Comparison of ENCODE assay signal across 12 mouse cellular contexts in genomic region chr9:45501963-45502641, GRCm38 (mm10).
DNase-seq lines count a peak whose midpoint lies in the region; ATAC-seq and TF ChIP-seq lines count a peak whose summit lies in the region.
"Had no signal": no experiment of that assay in that cellular context is flagged by ENCODE, and none has a peak within 500 bp of the region (broad histone marks: within the 10 kb centered on the region; RNA-seq: fewer than 3 reads in every experiment).

No protein-coding gene starts in this region.

- H3K4me3 ChIP-seq in midbrain, embryonic 10.5 days: no peak overlapping the region
- H3K4me3 ChIP-seq in midbrain, postnatal 0 days (ENCODE audit: low read depth, low read length): no peak overlapping the region
- no peak overlapping the region for H3K4me3 ChIP-seq in embryonic facial prominence, embryonic 11.5 days (ENCODE audit: low read depth, low read length)
- H3K4me3 ChIP-seq in lung, embryonic 15.5 days: no peak overlapping the region
- H3K4me3 ChIP-seq in stomach, embryonic 16.5 days (replicated peaks; ENCODE audit: low read length): no peak overlapping the region
- H3K4me3 ChIP-seq: erythroblast, embryonic 14.5 days; liver, embryonic 15.5 days had no signal

- peaks cover 8% of the 10 kb centered on the region for H3K27me3 ChIP-seq in midbrain, embryonic 10.5 days (ENCODE audit: low read depth, poor library complexity, severe bottlenecking)
- H3K27me3 ChIP-seq in midbrain, postnatal 0 days (ENCODE audit: insufficient read depth, low read length): no peaks in the 10 kb centered on the region
- no peaks in the 10 kb centered on the region for H3K27me3 ChIP-seq in embryonic facial prominence, embryonic 11.5 days (ENCODE audit: control insufficient read depth, insufficient read depth, low read length)
- no peaks in the 10 kb centered on the region for H3K27me3 ChIP-seq in lung, embryonic 15.5 days
- no peaks in the 10 kb centered on the region for H3K27me3 ChIP-seq in stomach, embryonic 16.5 days (ENCODE audit: control insufficient read depth, insufficient read depth, low read length)
- H3K27me3 ChIP-seq: liver, embryonic 15.5 days had no signal

- 11% methylated on average over 14 of the region's 14 CpGs for WGBS in midbrain, embryonic 10.5 days
- WGBS in midbrain, postnatal 0 days: 16% methylated on average over 14 of the region's 14 CpGs
- WGBS in embryonic facial prominence, embryonic 11.5 days: 11% methylated on average over 14 of the region's 14 CpGs
- 16% methylated on average over 14 of the region's 14 CpGs for WGBS in lung, embryonic 15.5 days
- WGBS in stomach, embryonic 16.5 days: 26% methylated on average over 14 of the region's 14 CpGs

- no peaks in the 10 kb centered on the region for H3K9me3 ChIP-seq in midbrain, embryonic 10.5 days (replicated peaks)
- H3K9me3 ChIP-seq in midbrain, postnatal 0 days (ENCODE audit: low read length): no peaks in the 10 kb centered on the region
- no peaks in the 10 kb centered on the region for H3K9me3 ChIP-seq in embryonic facial prominence, embryonic 11.5 days (replicated peaks; ENCODE audit: control insufficient read depth, low read length)
- H3K9me3 ChIP-seq in lung, embryonic 15.5 days: no peaks in the 10 kb centered on the region
- no peaks in the 10 kb centered on the region for H3K9me3 ChIP-seq in stomach, embryonic 16.5 days (replicated peaks; ENCODE audit: control insufficient read depth, low read length)
- H3K9me3 ChIP-seq: liver, embryonic 15.5 days had no signal

- H3K4me1 ChIP-seq in midbrain, embryonic 10.5 days: peaks cover 35% of the 10 kb centered on the region
- peaks cover 5% of the 10 kb centered on the region for H3K4me1 ChIP-seq in midbrain, postnatal 0 days (ENCODE audit: insufficient read depth, low read length)
- H3K4me1 ChIP-seq in embryonic facial prominence, embryonic 11.5 days (ENCODE audit: control insufficient read depth, insufficient read depth, low read length): no peaks in the 10 kb centered on the region
- H3K4me1 ChIP-seq in lung, embryonic 15.5 days: peaks cover 33% of the 10 kb centered on the region
- peaks cover 22% of the 10 kb centered on the region for H3K4me1 ChIP-seq in stomach, embryonic 16.5 days (ENCODE audit: control insufficient read depth, insufficient read depth, low read length)

- no peak for TF ChIP-seq CTCF in midbrain, postnatal 0 days (IDR thresholded peaks at IDR 0.05)

- ATAC-seq in midbrain, postnatal 0 days (ENCODE audit: low FRiP score): no peak
- ATAC-seq in embryonic facial prominence, embryonic 11.5 days (replicated peaks; ENCODE audit: insufficient number of reproducible peaks, low FRiP score, low TSS enrichment, low read depth): 0 out of 2 replicates have a peak, but pooled peaks have one; percentile 30
- no peak for ATAC-seq in lung, embryonic 15.5 days (ENCODE audit: borderline replicate concordance, extremely low read depth, low FRiP score, low TSS enrichment)
- no peak for ATAC-seq in stomach, embryonic 16.5 days (ENCODE audit: insufficient read depth, low FRiP score)
- ATAC-seq in megakaryocyte progenitor cell, adult 5-6 weeks (replicated peaks; ENCODE audit: poor library complexity): no peak
- ATAC-seq in activated CD4-positive, CD25-positive, alpha-beta regulatory T cell, adult 4 months: no peak
- ATAC-seq: Patski had no signal

- peak overlapping the region; percentile 55; the same call in 1 of the 2 replicates for H3K27ac ChIP-seq in midbrain, embryonic 10.5 days (replicated peaks)
- H3K27ac ChIP-seq in midbrain, postnatal 0 days (ENCODE audit: low read depth, low read length): no peak overlapping the region
- H3K27ac ChIP-seq in embryonic facial prominence, embryonic 11.5 days (replicated peaks; ENCODE audit: low read depth, low read length): no peak overlapping the region
- H3K27ac ChIP-seq in lung, embryonic 15.5 days: peak overlapping the region; percentile 86
- H3K27ac ChIP-seq in stomach, embryonic 16.5 days (ENCODE audit: low read length): peak overlapping the region; percentile 39
- H3K27ac ChIP-seq: liver, embryonic 15.5 days had no signal

- no peaks in the 10 kb centered on the region for H3K36me3 ChIP-seq in midbrain, embryonic 10.5 days
- no peaks in the 10 kb centered on the region for H3K36me3 ChIP-seq in midbrain, postnatal 0 days (ENCODE audit: insufficient read depth, low read length)
- H3K36me3 ChIP-seq in embryonic facial prominence, embryonic 11.5 days (replicated peaks; ENCODE audit: control insufficient read depth, insufficient read depth, low read depth, low read length): no peaks in the 10 kb centered on the region
- H3K36me3 ChIP-seq in lung, embryonic 15.5 days: no peaks in the 10 kb centered on the region
- H3K36me3 ChIP-seq in stomach, embryonic 16.5 days (ENCODE audit: control insufficient read depth, insufficient read depth, low read length): no peaks in the 10 kb centered on the region
- H3K36me3 ChIP-seq: liver, embryonic 15.5 days had no signal

- DNase-seq in midbrain, embryonic 10.5 days (ENCODE audit: low spot score): peak; percentile 35
- no peak for DNase-seq in midbrain, postnatal 0 days (ENCODE audit: low spot score)
- DNase-seq in embryonic facial prominence, embryonic 11.5 days (ENCODE audit: low spot score): peak; percentile 30
- DNase-seq in right cerebral cortex, postnatal 36 days (ENCODE audit: low spot score in 2 of 2): no peak
- DNase-seq: thymus, postnatal 25 days had no signal

- no peak overlapping the region for H3K9ac ChIP-seq in midbrain, postnatal 0 days (replicated peaks; ENCODE audit: low read length, poor library complexity, severe bottlenecking)
- H3K9ac ChIP-seq in embryonic facial prominence, embryonic 11.5 days (replicated peaks; ENCODE audit: low read length): no peak overlapping the region
- H3K9ac ChIP-seq in lung, embryonic 15.5 days: no peak overlapping the region
- H3K9ac ChIP-seq in stomach, embryonic 16.5 days (ENCODE audit: low read length): peak overlapping the region; percentile 15; the same call in 1 of the 2 replicates
- H3K9ac ChIP-seq: liver, embryonic 15.5 days had no signal

- no peak overlapping the region for H3K4me2 ChIP-seq in midbrain, postnatal 0 days (ENCODE audit: low read depth, low read length, poor library complexity, severe bottlenecking)
- H3K4me2 ChIP-seq in embryonic facial prominence, embryonic 11.5 days (ENCODE audit: low read depth, low read length): no peak overlapping the region
- H3K4me2 ChIP-seq in lung, embryonic 15.5 days: peak overlapping the region; percentile 16; the same call in 1 of the 2 replicates
- peak overlapping the region; percentile 21; the same call in 1 of the 2 replicates for H3K4me2 ChIP-seq in stomach, embryonic 16.5 days (ENCODE audit: low read depth, low read length)
- H3K4me2 ChIP-seq: liver, embryonic 15.5 days had no signal

Comparison
In these comparisons a context has a peak if more than half of its experiments do, and no peak if none do; other contexts are left out.
1. DNase-seq: peak in midbrain, embryonic 10.5 days (single experiment) and embryonic facial prominence, embryonic 11.5 days (single experiment); none in midbrain, postnatal 0 days (single experiment) and right cerebral cortex, postnatal 36 days (0 of 2).
2. H3K27ac ChIP-seq: peak in midbrain, embryonic 10.5 days (single experiment), lung, embryonic 15.5 days (single experiment) and stomach, embryonic 16.5 days (single experiment); none in midbrain, postnatal 0 days (single experiment) and embryonic facial prominence, embryonic 11.5 days (single experiment).
3. H3K4me2 ChIP-seq: peak in lung, embryonic 15.5 days (single experiment) and stomach, embryonic 16.5 days (single experiment); none in midbrain, postnatal 0 days (single experiment) and embryonic facial prominence, embryonic 11.5 days (single experiment).